Mouse (Mus musculus) heart, postnatal 25 days (tissue): ENCODE data around the gene Baz1b. TPM values are rescaled to one million over a fixed set of nuclear protein-coding genes. Genes with fewer than 3 reads are reported as not detected.
A peak's percentile ranks its signal among the peaks of the same experiment; 100 is the strongest.

Source experiments
- DNase-seq: peaks from one replicate; pipeline ENCODE4 v3.0.0; 2022; ENCODE audit warnings: low spot score
- intact Hi-C: fragments of 180-260 bp; cut with DNase I; formaldehyde crosslinking; loops from one replicate; pipeline ENCODE4 v1.15.1; 2025
- total RNA-seq, 2 experiments: library from RNA; stranded (reverse); gene quantifications; 2 replicates each; pipeline ENCODE4 v1.2.3; 2021

Baz1b gene
- total RNA-seq, 2 experiments from 2014 or later = 38.2 to 45.3 TPM

- intact Hi-C loops = no loop called here
- no peak for DNase-seq
Observed at GRCm38 (mm10) chr5:135175086-135175485, 12.0 kb upstream of the Baz1b start.

- intact Hi-C loops = no loop called here
- DNase-seq = no peak
Observed at GRCm38 (mm10) chr5:135178523-135178922, 8.5 kb upstream of the Baz1b start.

- no peak for DNase-seq
- intact Hi-C loops = no loop called here
Observed at GRCm38 (mm10) chr5:135178996-135179395, 8.1 kb upstream of the Baz1b start.

- intact Hi-C loops = no loop called here
- DNase-seq = no peak
Observed at GRCm38 (mm10) chr5:135179616-135180015, 7.4 kb upstream of the Baz1b start.

- intact Hi-C loops = no loop called here
- no peak for DNase-seq
Observed at GRCm38 (mm10) chr5:135180796-135181195, 6.3 kb upstream of the Baz1b start.

GRCm38 (mm10) chr5:135181776-135182175 lies 5.3 kb upstream of the Baz1b start:
- intact Hi-C loops = no loop called here
- DNase-seq = no peak

- no peak for DNase-seq
- intact Hi-C loops = no loop called here
Observed at GRCm38 (mm10) chr5:135183131-135183861, 3.8 kb upstream of the Baz1b start.

- DNase-seq = no peak
- intact Hi-C loops = loop anchor here (5.0 kb wide), 2 partner anchors 173 to 507 kb away; no protein-coding TSS in a partner anchor
Observed at GRCm38 (mm10) chr5:135185016-135185415, 2.0 kb upstream of the Baz1b start.

- intact Hi-C loops = loop anchor here (5.0 kb wide), 2 partner anchors 173 to 507 kb away; no protein-coding TSS in a partner anchor
Observed at GRCm38 (mm10) chr5:135185596-135185995, 1.5 kb upstream of the Baz1b start.

GRCm38 (mm10) chr5:135186231-135186620 lies 838 bp upstream of the Baz1b start:
- intact Hi-C loops = loop anchor here (1.0 to 5.0 kb wide), 3 partner anchors 17 to 506 kb away; no protein-coding TSS in a partner anchor

More at GRCm38 (mm10) chr5:135185596-135185995, 1.5 kb upstream of the Baz1b start:
- DNase-seq = no peak

GRCm38 (mm10) chr5:135187349-135188213 lies 517 bp downstream of the Baz1b start:
- DNase-seq = peak; percentile 14
- intact Hi-C loops = loop anchor here (5.0 kb wide), 2 partner anchors 175 to 505 kb away; no protein-coding TSS in a partner anchor

More at GRCm38 (mm10) chr5:135186231-135186620, 838 bp upstream of the Baz1b start:
- no peak for DNase-seq

GRCm38 (mm10) chr5:135188214-135188554 lies 1.1 kb downstream of the Baz1b start:
- intact Hi-C loops = loop anchor here (5.0 kb wide), 2 partner anchors 176 to 504 kb away; no protein-coding TSS in a partner anchor
- no peak for DNase-seq

- intact Hi-C loops = loop anchor here (2.0 to 5.0 kb wide), 3 partner anchors 39 to 503 kb away; no protein-coding TSS in a partner anchor
- DNase-seq = no peak
Observed at GRCm38 (mm10) chr5:135189281-135190022, 2.4 kb downstream of the Baz1b start.

GRCm38 (mm10) chr5:135191620-135192019 lies 4.6 kb downstream of the Baz1b start:
- intact Hi-C loops = loop anchor here (1.0 to 2.0 kb wide), 2 partner anchors 41 to 73 kb away; no protein-coding TSS in a partner anchor
- DNase-seq = peak; percentile 18

GRCm38 (mm10) chr5:135192431-135192830 lies 5.4 kb downstream of the Baz1b start:
- intact Hi-C loops = loop anchor here (1.0 kb wide), 1 partner anchor 74 kb away; no protein-coding TSS in a partner anchor
- DNase-seq = no peak

GRCm38 (mm10) chr5:135196367-135196766 lies 9.3 kb downstream of the Baz1b start:
- DNase-seq = no peak
- intact Hi-C loops = no loop called here

GRCm38 (mm10) chr5:135202763-135203162 lies 15.7 kb downstream of the Baz1b start:
- DNase-seq = no peak
- intact Hi-C loops = no loop called here

- intact Hi-C loops = no loop called here
- no peak for DNase-seq
Observed at GRCm38 (mm10) chr5:135208197-135208596, 21.1 kb downstream of the Baz1b start.

GRCm38 (mm10) chr5:135216871-135217270 lies 29.8 kb downstream of the Baz1b start:
- intact Hi-C loops = no loop called here

GRCm38 (mm10) chr5:135220941-135221340 lies 33.9 kb downstream of the Baz1b start:
- intact Hi-C loops = no loop called here
- no peak for DNase-seq

More at GRCm38 (mm10) chr5:135216871-135217270, 29.8 kb downstream of the Baz1b start:
- DNase-seq = no peak
